Mouse (Mus musculus) lung, embryonic 16.5 days (tissue): ENCODE data around the gene C7. TPM values are rescaled to one million over a fixed set of nuclear protein-coding genes. Genes with fewer than 3 reads are reported as not detected.

ENCODE experiments used
- ATAC-seq: fragments of 200-750 bp; cut with Nextera tagmentation; 2 replicates; pipeline ENCODE4 v1.8.0; 2017; ENCODE audit warnings: low read depth, mild to moderate bottlenecking, moderate library complexity
- H3K27ac ChIP-seq: fragments of 300-500 bp; sonication (generic); 2 replicates; pipeline ENCODE4 v1.5.1; 2014; ENCODE audit warnings: mild to moderate bottlenecking, control low read depth, low read length
- H3K27me3 ChIP-seq: fragments of 300-500 bp; sonication (generic); 2 replicates; pipeline ENCODE4 v1.6.1; 2014; ENCODE audit warnings: low read depth, low read length, mixed read lengths; ENCODE audit not compliant: control insufficient read depth, insufficient read depth
- H3K36me3 ChIP-seq: fragments of 300-500 bp; sonication (generic); 2 replicates; pipeline ENCODE4 v1.6.1; 2014; ENCODE audit warnings: low read length; ENCODE audit not compliant: control insufficient read depth, insufficient read depth
- H3K4me1 ChIP-seq: fragments of 300-500 bp; sonication (generic); replicated peaks from 2 replicates; pipeline ENCODE4 v1.6.1; 2014; ENCODE audit warnings: low read length, mixed read lengths; ENCODE audit not compliant: control insufficient read depth, insufficient read depth
- H3K4me2 ChIP-seq: fragments of 300-500 bp; sonication (generic); 2 replicates; pipeline ENCODE4 v1.6.1; 2014; ENCODE audit warnings: low read depth, low read length, control low read depth
- H3K4me3 ChIP-seq: fragments of 300-500 bp; sonication (generic); 2 replicates; pipeline ENCODE4 v1.5.1; 2014; ENCODE audit warnings: mild to moderate bottlenecking, low read length, control low read depth
- H3K9ac ChIP-seq: fragments of 300-500 bp; sonication (generic); 2 replicates; pipeline ENCODE4 v1.6.1; 2014; ENCODE audit warnings: low read length, control low read depth
- H3K9me3 ChIP-seq: fragments of 300-500 bp; sonication (generic); 2 replicates; pipeline ENCODE4 v1.6.1; 2016; ENCODE audit warnings: low read length; ENCODE audit not compliant: control insufficient read depth
- WGBS: fragments of 180-500 bp; shearing (Covaris S2); extraction: QIAGEN DNeasy Blood & Tissue Kit; methylation state at CpG from one replicate; pipeline ENCODE4 v1.1.7; 2014; 5-methylcytosine and 5-hydroxymethylcytosine counted together
- polyA plus RNA-seq: library from polyadenylated mRNA; unstranded; fragments of >200 nt; fragmentation: Nextera tagmentation; extraction: Ambion mirVana; gene quantifications from 2 replicates; pipeline ENCODE4 v1.2.1, GENCODE M21; 2015

C7 gene
- polyA plus RNA-seq, 1 experiment from 2014 or later = 0.21 TPM

DNA sequence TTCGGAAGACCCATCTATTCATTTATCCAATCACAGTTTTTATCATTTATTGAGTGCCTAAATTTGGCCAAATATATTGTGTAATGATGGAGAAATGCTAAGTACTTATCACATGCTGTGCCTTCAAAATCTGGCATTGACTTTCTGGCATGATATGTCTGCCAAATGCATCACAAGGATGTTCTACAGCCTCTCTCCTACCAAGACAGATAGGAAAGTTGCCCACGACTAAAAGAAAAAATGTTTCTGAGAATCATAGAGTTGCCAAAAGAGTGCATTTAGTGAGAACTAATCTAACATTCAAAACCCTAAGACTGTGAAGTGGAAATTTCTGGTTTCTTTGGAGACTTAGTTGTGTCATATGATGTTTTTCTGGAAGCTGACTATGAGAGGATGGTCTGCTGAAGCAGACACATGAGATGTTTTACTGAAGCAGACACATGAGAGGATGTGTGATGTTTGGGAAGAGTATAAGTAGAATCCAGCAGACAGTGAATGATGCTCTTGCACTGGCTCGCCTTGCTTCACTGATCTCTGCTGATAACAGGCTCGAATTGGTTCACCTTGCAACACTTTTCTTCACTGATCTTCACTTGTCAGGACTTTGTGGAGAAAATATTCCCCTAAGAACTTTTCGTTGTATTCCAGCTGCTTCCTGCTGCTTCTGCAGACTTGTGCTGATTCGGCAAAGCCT lies 59.9 kb downstream of the C7 start:
- Histone ChIP-seq H3K4me1 (no peaks in the 10 kb centered on the region), H3K27ac (no peak overlapping the region), H3K9me3 (no peaks in the 10 kb centered on the region), H3K4me3 (no peak overlapping the region), H3K27me3 (no peaks in the 10 kb centered on the region), H3K36me3 (no peaks in the 10 kb centered on the region), H3K4me2 (no peak overlapping the region), H3K9ac (no peak overlapping the region)
- ATAC-seq = no peak
- WGBS = 65% methylated on average over 6 of the region's 6 CpGs

DNA sequence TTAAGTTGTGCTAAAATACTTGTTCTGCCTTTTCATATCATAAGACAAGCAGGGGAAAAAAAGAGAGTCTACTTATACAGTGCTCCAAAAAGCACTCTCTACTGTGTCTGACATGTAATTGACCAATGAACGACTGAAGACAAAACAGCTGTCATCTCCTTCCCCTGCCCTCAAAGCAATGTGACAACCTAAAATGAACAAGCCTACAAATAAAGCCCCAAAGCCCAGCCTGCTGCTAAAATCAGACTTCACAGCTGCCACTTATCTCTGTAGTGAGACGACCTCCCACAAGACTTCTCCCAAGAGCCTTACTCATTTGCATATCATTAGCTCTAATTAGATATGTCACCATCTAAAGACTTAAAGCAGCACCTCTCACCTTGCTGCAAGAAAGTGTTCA lies 60.6 kb downstream of the C7 start:
- ATAC-seq = no peak
- no peaks in the 10 kb centered on the region for H3K36me3 ChIP-seq
- H3K4me2 ChIP-seq = no peak overlapping the region
- H3K27ac ChIP-seq = no peak overlapping the region
- H3K4me3 ChIP-seq = no peak overlapping the region
- no peak overlapping the region for H3K9ac ChIP-seq
- H3K9me3 ChIP-seq = no peaks in the 10 kb centered on the region
- 35% methylated on average over 2 of the region's 2 CpGs for WGBS
- no peaks in the 10 kb centered on the region for H3K27me3 ChIP-seq
- no peaks in the 10 kb centered on the region for H3K4me1 ChIP-seq

DNA sequence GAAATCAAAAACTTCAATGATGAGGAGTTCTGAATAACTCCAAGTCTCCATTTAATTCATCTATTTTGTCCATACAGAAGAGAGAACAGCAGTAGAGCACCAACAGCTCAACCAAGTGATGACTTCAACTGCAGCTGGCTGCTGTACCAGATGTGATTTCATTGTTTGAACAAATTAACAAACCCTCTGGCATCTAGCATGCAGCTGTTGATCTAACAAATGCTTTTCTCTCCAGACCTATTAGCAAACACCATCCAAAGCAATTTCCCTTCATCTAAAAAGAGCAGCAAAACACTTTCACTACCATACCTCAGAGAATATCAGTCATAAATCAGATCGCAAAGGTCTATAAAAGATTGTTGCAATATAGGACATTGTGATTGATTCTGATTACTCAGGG lies 90.2 kb downstream of the C7 start:
- no peak overlapping the region for H3K9ac ChIP-seq
- no peaks in the 10 kb centered on the region for H3K9me3 ChIP-seq
- H3K4me2 ChIP-seq = no peak overlapping the region
- no peak for ATAC-seq
- H3K36me3 ChIP-seq = no peaks in the 10 kb centered on the region
- 80% methylated on average over 1 of the region's 1 CpGs for WGBS
- no peak overlapping the region for H3K27ac ChIP-seq
- H3K4me1 ChIP-seq = no peaks in the 10 kb centered on the region
- H3K4me3 ChIP-seq = no peak overlapping the region
- H3K27me3 ChIP-seq = no peaks in the 10 kb centered on the region

Other genes with a start within 250 kb of the C7 start
- not detected in 2 replicates for gene Mroh2b, start 165.0 kb downstream of the C7 start, polyA plus RNA-seq
- 2.3 and 2.6 TPM in 2 replicates for gene Card6, start 44.8 kb upstream of the C7 start, polyA plus RNA-seq
- gene Rpl37, start 52.9 kb upstream of the C7 start, polyA plus RNA-seq = 499 and 571 TPM in 2 replicates
- gene Prkaa1, start 80.1 kb upstream of the C7 start, polyA plus RNA-seq = 19.8 and 21.0 TPM in 2 replicates
- 38.8 and 44.3 TPM in 2 replicates for gene Ttc33, start 121.8 kb upstream of the C7 start, polyA plus RNA-seq
- 2.1 and 2.8 TPM in 2 replicates for gene Ptger4, start 180.4 kb upstream of the C7 start, polyA plus RNA-seq